Mouse (Mus musculus) layer of hippocampus, adult 18-20 months (tissue): ENCODE results near the gene Amotl2. TPM values are rescaled to one million over a fixed set of nuclear protein-coding genes. Genes with fewer than 3 reads are reported as not detected.

Experiments used
- DNase-seq, 2 experiments: peaks; one replicate each; pipeline ENCODE4 v3.0.0; 2022; ENCODE audit warnings: low spot score in 2 of 2
- long read RNA-seq: library from polyadenylated mRNA; stranded (forward); transcript quantifications from one replicate; pipeline ENCODE4 v2.0.0, GENCODE M21; 2021
- total RNA-seq, 2 experiments: library from RNA; stranded (reverse); gene quantifications; 2 replicates each; pipeline ENCODE4 v1.2.3; 2021

Amotl2 gene
- total RNA-seq, result 10 to 100 TPM; 19.2 to 20.5 TPM
- long read RNA-seq, full-length matches to known transcripts, result 17 of 23 reads
- long read RNA-seq, partial matches to known transcripts, result 4 of 23 reads
- long read RNA-seq, other reads (novel, unspliced or antisense), result 2 of 23 reads

DNA sequence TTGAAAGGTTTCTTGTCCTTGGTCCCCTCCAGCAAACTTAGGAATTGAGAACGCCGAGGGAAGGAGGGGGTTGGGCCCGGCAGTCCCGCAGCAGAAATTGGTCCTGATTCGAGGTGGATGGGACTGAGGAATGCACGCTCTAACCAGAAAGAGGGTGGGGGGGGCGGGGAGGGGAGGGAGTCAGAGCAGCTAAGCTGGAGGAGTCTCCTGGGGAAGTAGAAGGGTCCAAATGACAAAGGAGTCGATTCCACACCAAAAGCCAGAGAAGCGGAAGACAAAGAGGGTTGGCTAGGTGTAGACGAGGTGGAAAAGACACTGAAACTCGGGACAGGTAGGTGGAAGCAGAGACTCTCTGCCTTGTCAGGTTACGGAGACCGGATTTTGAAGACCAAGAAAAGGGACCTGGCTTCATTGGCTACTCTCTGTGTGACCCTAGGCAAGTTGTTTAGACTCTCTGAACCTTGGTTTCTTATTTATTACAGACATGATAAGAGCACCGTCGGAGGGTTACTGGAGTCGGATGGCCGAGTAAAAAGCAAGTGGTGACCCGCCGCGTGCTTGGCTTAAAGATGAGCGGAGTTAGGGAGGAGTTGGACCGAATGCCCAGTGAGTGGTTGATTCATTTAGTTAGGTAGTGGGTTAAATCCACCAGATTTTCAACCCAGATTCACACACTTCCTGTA, at the start of gene Amotl2:
Gene Amotl2 (plus strand): TSS at position 192 of the 683 bp plus-strand sequence.
- DNase-seq, result no peak

DNA sequence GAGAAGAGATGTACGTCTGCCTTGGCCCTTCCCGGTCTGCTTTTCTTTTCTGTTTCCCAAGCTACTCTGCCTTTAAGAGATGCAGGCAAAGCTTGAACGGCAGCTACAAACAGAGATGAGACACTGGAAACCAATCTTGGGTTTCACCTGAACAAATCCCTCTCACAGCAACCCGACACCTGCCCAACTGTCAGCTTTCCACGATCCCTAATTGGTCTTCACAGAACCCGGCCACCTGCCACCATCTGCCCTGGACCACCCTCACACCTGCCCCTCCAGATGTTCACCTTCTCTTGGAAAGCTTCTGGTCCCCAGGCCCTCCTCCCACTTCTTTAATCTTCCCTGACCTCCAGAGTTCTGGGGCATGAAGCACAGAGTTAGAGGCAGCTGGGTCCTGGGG, 48.4 kb upstream of the Amotl2 start:
- no peak for DNase-seq

DNA sequence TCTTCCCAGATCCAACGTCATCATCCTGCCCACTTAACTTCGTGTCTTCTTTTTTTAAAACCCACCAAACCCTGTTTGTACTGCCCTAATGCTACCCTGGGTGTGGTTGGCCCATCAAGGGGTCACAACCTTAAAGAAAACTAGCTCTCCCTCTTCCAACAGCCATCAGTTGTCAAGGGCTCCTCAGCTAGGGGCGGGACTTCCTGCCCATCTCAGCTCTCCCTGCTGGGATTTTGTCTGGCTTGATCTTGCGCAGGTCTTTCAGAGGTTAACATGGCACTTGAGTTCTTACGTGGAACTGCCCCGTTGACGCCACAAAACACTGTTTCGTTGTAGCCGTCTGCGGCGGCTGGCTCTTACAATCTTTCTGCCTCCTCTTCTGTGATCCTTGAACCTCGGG, 47.6 kb upstream of the Amotl2 start:
- DNase-seq, result no peak

DNA sequence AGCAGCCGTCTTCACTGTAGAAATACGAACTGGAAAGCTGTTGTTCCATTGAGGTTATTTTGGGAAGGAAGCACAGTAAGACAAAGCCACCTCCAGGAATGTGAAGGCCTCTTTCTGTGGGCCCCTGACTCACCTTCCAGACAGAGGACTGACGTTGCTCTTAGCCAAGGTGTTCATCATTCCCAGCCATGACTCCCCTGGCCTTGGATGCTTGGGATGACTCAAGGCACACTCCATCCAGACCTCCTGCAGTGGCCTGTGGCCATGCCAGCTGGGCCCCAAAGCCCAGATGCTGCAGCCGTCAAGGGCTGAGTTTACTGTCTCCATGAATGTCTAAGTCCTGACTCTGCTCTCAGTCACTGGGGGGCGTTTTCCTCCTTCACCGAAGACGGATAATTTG, 43.1 kb upstream of the Amotl2 start:
- DNase-seq, result no peak

- DNase-seq, result no peak
These were observed 40.5 kb upstream of the Amotl2 start for GRCm38 (mm10) chr9:102675922-102676321.

- DNase-seq, result no peak
These were observed 35.0 kb upstream of the Amotl2 start for GRCm38 (mm10) chr9:102681470-102681869.

DNA sequence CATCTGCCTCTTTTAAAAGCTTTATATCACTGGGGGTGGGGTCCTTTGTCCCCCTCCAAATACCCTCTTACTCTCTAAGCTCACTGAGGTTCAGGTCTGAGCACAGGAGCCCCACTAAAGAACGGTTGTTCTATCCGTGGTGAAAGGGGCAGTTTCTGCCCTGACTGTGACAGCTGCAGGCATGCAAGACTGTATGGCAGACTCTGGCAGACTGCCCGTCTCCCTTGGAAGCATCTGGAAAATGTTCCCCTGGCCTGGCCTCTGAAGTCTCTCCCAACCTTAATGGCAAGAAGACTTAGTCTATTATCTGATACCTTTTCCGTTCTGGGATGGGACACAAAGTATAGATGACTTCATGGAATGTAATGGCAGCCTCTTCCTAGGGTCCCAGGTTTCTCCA, 28.5 kb upstream of the Amotl2 start:
- DNase-seq, result no peak

DNA sequence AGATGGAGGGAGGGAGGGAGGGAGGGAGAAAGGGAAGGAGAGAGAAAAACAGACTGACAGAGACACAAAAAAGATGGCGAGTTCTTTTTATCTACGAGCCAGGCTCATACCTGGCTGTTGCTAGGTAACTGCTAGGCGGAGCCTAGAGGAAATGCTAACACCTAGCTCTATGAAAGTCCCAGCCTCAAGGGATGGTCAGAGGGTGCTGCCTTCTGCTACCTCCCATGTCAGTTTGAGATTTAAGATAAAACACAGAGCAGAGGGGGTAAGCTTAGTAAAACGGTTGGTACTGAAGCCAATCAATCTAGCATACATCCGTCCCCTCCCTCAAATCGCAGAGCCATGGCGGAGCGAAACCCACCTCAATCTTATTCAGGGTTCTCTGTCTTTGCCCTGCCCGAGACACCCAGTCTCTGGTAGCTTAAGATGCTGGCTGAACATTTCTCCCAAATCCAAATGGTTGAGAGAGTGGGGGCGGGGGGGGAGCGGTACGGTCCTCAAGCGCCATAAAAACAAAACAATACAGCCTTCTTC, 27.0 kb upstream of the Amotl2 start:
- peak in 1 of 2 experiments; percentile 11 for DNase-seq

GRCm38 (mm10) chr9:102689940-102690642, 26.4 kb upstream of the Amotl2 start:
- DNase-seq, result peak; percentile 46 to 55

DNA sequence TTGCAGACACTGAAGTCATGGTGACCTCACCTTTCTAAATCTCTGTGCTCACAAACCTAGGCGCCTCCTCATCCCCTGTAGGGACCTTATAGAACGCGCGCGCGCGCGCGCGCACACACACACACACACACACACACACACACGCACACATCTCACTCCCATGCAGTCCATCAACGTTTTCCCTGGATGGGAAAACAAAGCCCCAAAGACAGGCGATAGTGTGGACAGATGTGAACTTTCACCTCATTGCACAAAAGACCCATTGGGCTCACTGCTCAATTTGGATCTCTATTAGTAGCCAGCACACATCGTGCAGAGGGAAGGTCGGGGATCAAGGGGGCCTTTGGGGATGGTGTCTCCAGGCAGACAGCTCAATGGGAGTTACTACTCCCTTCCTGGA, 25.6 kb upstream of the Amotl2 start:
- DNase-seq, result no peak

DNA sequence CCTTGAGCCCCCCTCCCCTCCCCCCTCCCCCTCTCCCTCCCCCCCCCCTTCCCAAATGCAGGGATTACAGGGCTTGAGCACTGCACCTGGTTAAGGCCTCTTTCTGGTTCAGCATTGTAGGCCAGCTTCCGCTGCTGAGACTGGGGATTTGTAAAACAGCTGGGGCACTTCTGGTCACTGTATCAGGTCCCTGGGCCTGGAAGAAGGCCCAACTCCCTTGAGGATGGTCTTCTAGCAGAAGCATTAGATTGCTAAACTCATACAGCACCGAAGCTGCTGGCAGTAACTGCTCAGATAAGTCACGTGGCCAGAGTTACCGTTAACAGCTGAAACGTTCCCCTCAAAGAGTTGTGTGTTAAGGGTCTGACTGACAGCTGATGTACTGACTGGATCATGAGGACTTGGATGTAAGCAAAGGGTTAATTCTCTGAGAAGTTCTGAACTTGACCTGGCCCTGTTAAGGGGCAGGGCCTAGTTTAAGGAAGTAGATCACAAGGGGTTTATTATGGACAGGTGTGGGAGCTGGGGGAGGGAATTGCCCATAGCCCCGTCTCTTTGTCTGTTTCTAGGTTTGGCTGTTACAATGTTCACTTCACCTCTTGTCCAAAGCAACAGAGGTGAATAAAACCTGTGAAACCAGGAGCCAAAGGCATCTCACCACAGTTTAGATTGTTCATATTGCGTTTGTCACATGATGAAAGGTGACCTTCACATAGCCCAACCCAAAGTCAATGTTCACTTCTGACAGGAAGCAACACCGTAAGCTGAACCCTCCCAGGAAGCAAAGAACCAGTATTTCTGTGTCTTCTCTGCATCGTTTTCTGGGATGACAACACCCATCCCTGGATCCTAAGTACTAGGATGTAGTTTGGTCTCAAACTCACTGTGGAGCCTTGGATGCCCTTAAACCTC, 23.7 kb upstream of the Amotl2 start:
- DNase-seq, result no peak

DNA sequence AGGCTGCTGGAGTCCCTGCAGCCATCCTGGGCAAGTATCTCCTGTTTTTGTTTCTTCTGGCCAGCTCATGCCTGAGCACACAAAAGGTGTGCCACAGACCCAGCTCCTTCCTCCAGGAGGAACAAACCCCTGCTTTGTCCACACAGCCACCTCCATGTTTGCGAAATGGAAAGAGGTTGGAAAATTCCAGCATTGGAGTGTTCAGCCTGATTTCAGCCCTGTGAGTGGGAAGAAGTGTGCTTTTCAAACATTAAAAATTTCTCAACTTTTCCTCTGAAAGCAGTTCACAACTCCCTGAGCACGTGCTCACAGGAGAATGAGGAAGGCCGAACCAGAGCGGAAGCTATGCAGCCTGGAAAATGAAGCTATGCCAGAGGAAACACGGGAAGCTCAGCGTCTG, 15.4 kb upstream of the Amotl2 start:
- DNase-seq, result no peak

- no peak for DNase-seq
These were observed 6.9 kb upstream of the Amotl2 start for GRCm38 (mm10) chr9:102709504-102710135.

- DNase-seq, result no peak
These were observed 6.0 kb upstream of the Amotl2 start for GRCm38 (mm10) chr9:102710520-102710919.

- no peak for DNase-seq
These were observed 2.7 kb upstream of the Amotl2 start for GRCm38 (mm10) chr9:102713797-102714196.

DNA sequence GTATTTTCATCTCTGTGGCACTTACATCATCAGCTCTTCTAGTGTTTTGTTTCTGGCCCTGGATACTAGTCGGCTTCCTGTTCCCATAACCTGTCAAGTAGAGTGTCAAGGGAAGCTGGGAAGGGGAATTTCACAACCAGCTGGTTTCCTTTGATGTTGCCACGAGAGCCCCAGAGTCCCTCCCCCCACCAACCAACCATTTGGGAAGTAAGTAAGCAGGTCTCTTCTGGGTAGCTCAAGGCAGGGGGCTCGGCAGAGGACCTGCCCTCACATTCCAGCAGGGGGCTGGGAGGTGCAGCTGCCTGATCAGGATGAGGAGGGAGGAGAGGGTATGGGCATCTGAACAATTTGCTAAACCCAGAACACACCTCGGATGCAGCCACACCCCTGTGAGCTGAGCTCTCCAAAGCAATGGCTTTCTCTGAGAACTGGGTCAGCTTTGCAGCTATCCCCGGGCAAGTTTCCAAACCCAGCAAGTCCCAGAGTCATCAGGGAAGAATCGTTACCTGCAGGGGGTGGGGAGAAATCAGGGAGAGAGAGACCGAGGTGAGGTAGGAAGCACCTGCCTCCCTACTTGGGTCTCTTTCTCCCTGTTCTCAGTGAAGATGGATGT, 1.5 kb upstream of the Amotl2 start:
- no peak for DNase-seq

GRCm38 (mm10) chr9:102715506-102715900, 969 bp upstream of the Amotl2 start:
- no peak for DNase-seq

GRCm38 (mm10) chr9:102717164-102717885, 853 bp downstream of the Amotl2 start:
- DNase-seq, result peak; percentile 76 to 79

DNA sequence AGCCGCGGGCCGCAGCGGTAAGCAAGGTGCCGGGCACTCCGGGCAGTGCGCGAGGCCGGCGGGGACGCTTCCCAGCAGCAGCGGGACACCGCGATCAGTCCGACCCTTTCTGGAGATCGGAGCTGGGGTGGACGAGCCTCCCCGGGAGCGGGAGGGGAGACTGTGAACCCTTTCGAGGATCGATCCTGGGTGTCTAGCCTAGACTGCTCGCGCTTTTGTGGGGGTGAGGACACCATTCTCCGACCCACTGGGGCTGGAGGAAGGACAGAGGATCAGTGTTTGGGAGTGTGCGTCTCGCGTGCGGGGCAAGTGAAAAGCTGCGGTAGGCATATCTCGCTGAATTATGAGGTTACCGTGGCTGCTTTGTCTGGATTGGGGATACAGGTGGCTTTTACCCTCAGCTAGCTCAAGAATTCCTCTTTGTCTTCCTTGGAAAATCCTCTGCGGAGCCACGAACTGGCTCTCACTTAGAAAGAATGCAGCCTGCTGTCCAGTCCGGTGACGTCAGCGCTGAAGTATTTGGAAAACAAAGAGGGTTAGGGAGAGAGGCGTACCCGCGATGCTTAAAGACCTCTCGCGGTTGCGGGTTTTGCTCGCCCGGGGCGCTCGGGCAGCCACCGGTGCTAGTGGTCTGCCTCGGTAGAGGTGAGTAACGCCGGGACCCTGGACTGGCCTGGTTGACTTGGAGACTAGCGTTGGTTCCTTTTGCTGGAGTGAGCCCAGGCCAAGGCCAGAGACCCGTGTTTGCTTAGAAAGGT, 1.6 kb downstream of the Amotl2 start:
- DNase-seq, result peak; percentile 31 to 72
